Mouse (Mus musculus) fat pad, adult 2 months (tissue): ENCODE results near the gene Gm9970.
"Not testable (repeated sequence)": the region's sequence is repeated elsewhere in the genome, so short reads cannot be mapped to it uniquely, and the experiment has no call there.

Experiments
- DNase-seq: peaks from one replicate; pipeline ENCODE4 v3.0.0-alpha.2; 2011; ENCODE audit warnings: low read depth, low spot score; ENCODE audit errors: extremely low read depth

Gene Gm9970

GRCm38 (mm10) chr5:31226641-31227040 is 14.4 kb downstream of the Gm9970 start:
- no peak for DNase-seq

GRCm38 (mm10) chr5:31222696-31223095 is 18.3 kb downstream of the Gm9970 start:
- DNase-seq = no peak

DNA sequence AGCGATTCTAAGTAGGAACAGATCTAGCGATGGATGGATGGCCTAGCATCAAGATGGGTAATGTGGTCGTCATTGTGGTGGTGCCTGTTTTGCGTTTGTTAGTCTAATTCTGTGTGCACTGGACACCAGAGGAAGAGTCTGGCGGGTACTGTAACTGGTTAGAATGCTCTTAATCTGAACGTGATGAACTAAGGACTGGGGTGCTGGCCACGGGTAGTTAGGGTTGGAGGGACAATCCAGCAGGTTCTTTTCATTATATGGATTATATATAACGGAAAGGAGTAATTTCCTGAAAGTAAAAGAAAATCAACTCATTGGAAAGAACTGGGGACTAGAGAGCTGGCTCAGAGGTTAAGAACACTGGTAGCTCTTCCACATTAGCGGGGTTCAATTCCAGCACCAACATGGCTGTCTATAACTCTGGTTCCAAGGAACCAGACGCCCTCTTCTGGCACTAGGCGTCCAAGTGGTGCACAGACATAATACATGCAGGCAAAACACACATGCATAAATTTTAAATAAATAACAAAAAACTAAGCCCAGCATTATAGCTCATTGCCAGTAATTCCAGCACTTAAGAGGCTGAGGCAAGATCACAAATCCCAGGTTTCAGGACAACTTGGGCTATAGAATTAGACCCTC is 19.6 kb downstream of the Gm9970 start:
- no peak for DNase-seq

DNA sequence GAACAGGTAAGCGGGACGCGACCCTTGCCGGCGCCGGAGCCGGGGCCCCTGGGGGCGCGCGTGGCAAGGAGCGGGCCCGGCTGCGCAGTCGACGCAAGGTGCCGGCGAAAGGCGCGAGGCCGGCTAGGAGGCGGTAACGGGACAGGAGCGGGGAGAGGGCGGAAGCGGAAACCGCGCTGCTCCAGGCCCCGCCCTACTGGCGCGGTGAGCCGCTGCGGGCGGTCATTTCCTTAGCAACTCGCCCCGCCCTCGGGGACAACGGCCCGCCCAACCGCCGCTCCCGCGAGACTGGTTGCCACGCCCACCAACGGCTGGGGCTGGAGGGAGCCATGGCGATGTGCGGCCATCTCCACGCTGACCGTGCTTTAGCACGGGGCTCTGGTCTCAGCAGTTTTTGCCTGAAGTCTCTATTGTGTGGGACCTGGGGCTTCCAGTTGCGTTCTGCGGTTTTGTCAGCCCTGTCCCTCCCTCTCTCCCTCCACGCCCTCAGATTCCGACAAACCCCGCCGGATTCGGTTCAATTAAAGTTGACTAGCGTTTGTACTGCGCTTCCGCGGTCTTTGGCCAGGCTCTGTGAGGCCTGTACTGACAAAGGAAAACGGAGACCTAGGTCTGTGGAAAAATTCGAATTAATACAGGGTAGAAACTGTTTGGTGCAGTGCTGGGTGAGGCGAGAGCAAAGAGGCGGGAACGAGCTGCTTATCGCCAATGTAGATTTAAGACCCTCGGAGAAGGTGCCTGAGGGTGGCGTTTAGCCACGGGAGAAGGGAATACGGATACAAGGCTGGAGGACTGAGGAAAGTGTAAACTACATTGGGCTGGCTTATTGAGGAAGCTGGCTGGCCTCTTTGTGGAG is 20.4 kb downstream of the Gm9970 start, which contains the start of gene Ppm1g:
TSS of gene Ppm1g (minus strand) at position 240 of the 856 bp plus-strand sequence.
- DNase-seq = no peak

GRCm38 (mm10) chr5:31219911-31220447 is 21.1 kb downstream of the Gm9970 start:
- no peak for DNase-seq

DNA sequence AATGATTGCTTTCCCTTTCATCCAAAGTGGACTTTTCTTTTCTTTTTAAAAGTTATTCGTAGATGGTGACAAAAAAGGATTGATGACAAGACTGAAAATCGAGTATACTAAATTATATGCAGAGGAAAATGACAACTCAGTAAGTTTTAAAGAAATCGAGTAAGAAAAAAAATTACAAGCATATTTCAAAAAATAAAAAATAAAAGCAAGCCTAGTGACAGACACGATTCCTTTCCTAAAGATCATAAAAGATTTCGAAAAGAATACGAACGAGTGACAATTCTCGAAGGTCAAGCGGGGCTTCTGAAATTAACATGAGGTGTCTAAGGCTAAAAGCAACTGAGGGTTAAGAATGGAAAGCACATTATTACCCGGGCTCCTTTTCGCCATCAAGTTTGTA is 21.6 kb downstream of the Gm9970 start:
- no peak for DNase-seq

DNA sequence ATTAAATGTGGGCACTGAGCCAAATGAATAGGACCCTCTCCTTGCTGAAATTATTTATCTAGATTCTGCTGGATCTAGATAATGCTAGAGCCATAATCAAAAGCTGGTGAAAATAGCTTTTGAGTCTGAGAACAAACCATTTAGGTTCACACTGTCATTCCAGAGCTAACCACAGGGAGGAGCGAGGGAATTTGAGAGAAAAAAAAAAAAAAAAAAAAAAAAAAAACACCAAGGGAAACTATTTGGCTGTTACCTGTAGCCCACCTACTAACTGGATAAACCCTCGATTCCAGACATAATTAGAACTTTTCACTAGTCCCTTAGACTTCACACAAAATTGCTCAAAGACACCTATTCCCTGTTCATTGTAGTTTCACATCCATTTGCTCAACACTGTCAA is 22.0 kb downstream of the Gm9970 start:
- no peak for DNase-seq

DNA sequence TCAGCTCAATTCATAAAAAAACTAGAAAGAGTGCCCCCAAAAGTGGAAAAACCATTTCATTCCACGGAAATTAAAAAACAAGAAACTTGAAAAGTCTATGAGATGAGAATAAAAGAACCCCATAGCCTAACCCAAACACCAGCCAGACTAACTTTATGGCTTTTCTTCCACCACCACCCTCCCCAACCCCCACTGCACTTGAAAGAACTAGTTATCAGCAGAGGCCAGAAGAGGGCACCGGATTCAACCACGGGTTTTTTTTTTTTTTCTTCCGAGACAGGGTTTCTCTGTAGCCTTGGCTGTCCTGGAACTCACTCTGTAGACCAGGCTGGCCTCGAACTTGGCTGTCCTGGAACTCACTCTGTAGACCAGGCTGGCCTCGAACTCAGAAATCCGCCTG is 22.7 kb downstream of the Gm9970 start:
- DNase-seq = no peak

GRCm38 (mm10) chr5:31216554-31216953 is 24.5 kb downstream of the Gm9970 start:
- DNase-seq = not testable (repeated sequence)

GRCm38 (mm10) chr5:31204421-31204820 is 36.6 kb downstream of the Gm9970 start:
- DNase-seq = no peak

DNA sequence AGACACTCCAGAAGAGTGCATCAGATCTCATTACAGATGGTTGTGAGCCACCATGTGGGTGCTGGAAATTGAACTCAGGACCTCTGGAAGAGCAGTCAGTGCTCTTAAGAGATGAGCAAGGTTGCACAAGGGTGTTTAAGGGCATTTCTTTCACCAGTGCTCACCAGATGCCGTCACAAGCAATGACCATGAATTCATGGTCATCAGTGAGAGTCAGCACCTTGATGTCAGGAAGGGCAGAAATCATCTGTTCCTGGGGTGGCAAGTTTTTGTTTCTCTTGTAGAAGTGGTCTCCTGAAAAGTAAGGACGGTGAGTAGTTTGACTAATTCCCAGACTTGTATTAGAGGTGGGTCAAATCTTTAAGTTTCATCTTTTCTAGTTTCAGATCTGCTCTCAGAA is 37.2 kb downstream of the Gm9970 start:
- no peak for DNase-seq

GRCm38 (mm10) chr5:31202933-31203332 is 38.1 kb downstream of the Gm9970 start:
- DNase-seq = no peak

DNA sequence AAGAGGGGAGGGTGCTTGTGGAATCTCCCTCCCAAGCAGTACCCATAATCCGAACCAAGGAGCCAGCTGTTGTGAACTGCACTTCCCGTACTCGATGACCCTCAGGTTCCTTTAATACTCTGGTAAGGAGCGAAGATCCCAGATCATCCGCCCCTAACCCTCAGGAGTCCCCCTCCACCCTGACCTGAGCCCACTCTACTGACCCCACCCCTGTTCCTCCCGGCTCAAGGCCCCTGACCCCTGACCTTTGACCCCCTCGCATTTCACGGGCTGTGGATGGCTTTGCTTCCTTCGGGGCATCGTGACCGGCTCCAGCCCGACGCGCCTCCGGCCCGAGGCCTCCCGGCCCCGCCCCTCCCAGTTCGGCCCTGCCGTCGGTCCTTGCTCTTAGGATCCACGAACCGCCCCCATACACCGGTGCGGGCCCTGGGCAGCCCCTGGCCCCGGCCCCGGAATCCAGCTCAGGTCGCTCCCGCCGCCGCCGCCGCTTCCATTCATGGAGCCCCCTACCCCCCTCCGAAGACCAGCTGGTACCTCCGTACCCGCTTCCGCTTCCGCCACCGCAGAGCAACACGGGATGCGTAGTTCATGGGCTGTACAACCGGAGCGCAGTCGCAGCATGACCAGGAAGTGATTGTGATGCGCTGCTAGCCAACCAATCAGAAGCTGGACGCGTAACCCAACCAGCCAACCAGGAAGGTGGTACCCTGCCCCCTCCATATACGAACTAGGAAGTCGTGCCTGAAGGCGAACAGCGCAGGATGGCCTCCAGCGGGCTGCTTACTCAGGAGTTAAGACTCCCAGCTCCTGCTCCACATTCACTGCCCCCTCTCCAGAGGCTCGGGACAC is 39.1 kb downstream of the Gm9970 start, which contains the start of gene Zfp513:
TSS of gene Zfp513 (minus strand) at position 562 of the 849 bp plus-strand sequence.
- DNase-seq = peak; percentile 91

- no peak for DNase-seq
Observed at GRCm38 (mm10) chr5:31201042-31201741, 39.8 kb downstream of the Gm9970 start.

GRCm38 (mm10) chr5:31200327-31200768 is 40.7 kb downstream of the Gm9970 start:
- DNase-seq = no peak

DNA sequence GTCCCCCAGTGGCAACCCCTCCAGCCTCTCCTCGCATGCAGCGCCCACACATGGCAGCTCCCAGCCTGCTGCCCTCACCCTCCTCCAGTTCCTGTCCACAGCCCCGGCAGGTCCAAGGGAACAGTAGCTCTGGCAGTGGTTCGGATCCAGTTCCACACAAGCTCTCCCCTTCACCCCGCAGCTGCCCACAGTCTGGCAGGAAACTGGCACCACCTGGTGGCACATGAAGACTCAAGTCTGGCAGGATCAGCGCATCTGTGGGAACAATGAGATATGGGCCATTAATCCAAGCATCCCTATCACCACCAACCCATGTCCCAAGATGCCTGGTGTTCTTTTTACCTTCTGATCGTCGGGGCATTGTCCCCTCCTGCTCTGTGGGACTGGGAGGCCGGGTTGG is 41.1 kb downstream of the Gm9970 start:
- no peak for DNase-seq

DNA sequence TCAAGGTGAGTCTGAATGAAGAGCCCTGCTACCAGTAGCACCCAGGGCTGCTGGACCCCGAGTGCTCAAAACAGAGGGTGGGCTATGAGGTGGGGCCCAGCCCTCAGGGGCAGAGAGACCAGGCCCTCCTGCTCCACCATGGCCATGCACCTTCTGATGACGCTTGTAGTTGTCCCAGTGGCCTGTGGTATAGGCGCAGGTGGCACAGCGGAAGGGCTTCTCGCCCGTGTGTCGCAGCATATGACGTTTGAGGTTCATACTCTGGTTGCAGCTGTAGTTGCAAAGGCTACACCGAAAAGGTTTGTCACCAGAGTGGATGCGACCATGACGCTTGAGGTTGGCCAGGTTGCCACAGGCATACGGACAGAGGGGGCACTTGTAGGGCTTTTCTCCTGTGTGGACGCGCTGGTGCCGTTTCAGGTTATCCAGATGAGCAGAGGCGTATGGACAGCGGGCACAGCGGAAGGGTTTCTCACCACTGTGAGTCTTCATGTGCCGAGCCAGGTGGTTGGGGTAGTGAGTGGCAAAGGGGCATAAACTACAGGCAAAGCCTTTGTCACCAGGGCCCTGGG is 41.6 kb downstream of the Gm9970 start:
- no peak for DNase-seq

DNA sequence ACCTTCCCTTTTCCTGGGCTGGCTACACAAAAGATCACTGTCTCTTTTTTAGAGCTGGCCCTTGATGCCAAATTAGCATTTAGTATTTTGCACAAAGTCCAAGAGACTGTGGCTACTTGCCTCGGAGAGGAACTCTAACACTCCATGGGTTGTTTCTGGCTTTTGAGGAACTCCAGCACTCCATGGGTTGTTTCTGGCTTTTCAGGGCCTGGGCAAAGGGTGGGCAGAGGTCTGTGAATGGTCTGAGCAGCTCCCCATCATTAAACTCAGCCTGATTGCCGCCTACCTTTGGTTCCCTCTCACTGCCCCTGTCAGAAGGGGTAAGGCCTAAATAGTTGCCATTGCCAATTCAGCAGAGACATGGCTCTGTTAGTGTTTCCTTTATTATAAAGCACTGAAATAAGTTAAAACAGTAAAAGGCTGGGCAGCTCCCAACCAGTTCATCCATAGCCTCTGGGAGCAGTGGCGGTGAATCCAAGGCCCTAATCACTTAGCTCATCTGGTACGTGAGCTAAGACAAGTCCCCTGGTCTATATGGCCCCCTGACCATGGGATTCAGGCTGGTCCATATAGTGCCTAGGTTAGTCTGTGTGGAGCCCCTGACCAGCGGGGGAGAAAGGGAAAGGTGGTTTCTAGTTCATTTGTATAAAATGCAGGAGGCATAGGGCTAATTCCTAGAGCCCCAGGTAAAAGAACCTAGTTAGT is 42.3 kb downstream of the Gm9970 start:
- no peak for DNase-seq

DNA sequence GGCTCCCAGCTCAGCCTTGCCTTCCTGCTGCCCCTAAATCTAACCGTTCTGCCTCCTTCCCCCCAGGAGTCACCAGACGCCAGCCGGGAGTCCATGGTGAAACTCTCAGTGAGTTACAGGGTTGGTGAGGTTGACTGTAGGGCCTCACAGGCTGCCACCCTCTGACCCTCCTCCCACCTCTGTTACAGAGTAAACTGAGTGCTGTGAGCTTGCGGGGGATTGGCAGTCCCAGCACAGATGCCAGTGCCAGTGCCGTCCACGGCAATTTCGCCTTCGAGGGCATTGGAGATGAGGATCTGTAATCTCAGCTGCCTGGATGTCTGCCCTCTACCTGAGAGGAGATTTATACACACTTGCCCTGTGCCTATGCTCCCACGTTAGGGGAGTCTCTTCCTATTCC is 42.9 kb downstream of the Gm9970 start:
- DNase-seq = no peak
